Mouse (Mus musculus): Measurements from ENCODE around the gene Ncor2.

GRCm38 (mm10) chr5:125112588-125112987 is 66.4 kb downstream of the Ncor2 start:
- TF ChIP-seq POLR2A (IDR thresholded peaks at IDR 0.05; ENCODE audit: extremely low read depth, insufficient read depth, low read length), result no peak
- TF ChIP-seq CTCF (IDR thresholded peaks at IDR 0.05; ENCODE audit: low read depth, low read length), result no peak
